Mouse (Mus musculus): ENCODE results near the gene Vat1l. TPM values are rescaled to one million over a fixed set of nuclear protein-coding genes. Genes with fewer than 3 reads are reported as not detected.

Gene Vat1l
- polyA plus RNA-seq, 1 experiment from 2014 or later, result not detected

DNA sequence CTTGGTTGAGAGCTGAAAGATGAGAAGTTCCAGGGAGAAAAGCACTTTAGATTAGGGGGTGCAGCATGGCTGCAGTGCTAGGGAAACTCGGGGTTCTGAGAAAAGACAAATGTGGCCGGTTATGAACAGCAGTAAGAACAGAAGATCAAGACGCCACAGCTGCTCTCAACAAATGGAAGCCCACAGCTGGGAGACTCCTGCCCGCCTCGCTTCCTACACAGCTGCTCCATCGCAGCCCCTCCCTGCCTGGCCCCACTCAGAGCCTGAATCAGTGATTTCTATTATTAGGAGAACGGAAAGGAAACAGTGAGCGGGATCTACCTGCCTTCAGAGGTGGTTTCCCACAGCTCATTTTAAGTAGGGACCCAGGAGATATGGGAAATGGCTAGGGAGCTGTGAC is 69.1 kb downstream of the Vat1l start:
- WGBS (ENCODE audit: insufficient replicate concordance), result 83% methylated on average over 8 of the region's 8 CpGs
- DNase-seq, result no peak
- H3K27me3 ChIP-seq (ENCODE audit: insufficient read depth, low read length), result no peaks in the 10 kb centered on the region
- TF ChIP-seq EP300 (IDR thresholded peaks at IDR 0.05; ENCODE audit: low read depth) (no peak), CTCF (IDR thresholded peaks at IDR 0.05; ENCODE audit: low read depth) (no peak)
- no peak overlapping the region for H3K4me3 ChIP-seq (ENCODE audit: low read depth, low read length)
- no peaks in the 10 kb centered on the region for H3K36me3 ChIP-seq (replicated peaks; ENCODE audit: insufficient read depth, low read length)
- H3K4me2 ChIP-seq (ENCODE audit: low read depth, low read length), result no peak overlapping the region
- no peaks in the 10 kb centered on the region for H3K4me1 ChIP-seq (ENCODE audit: insufficient read depth)
- no peaks in the 10 kb centered on the region for H3K9me3 ChIP-seq (ENCODE audit: low read length)
- no peak overlapping the region for H3K9ac ChIP-seq (replicated peaks)
- no peak overlapping the region for H3K27ac ChIP-seq (ENCODE audit: low read depth)
- ATAC-seq, result no peak

DNA sequence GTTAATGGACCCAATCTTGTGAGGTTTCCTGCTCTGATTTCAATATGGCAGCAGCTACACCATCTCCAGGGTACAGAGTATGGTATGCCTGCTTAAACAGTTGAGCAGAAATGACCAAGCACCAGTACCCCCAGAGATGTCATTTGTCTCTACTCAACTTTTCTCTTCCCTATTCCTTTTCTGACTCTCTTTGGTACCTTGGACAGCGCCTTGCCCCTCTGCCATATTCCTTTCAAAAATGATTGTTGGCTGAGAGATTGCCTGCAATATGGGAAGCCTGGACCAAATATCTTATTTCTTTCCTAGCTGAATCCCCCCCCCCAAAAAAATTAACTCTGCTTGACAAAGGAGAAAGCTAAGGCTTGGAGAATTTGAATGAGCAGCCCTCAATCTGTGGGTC is 75.7 kb downstream of the Vat1l start:
- 60% methylated on average over 1 of the region's 1 CpGs for WGBS (ENCODE audit: insufficient replicate concordance)
- TF ChIP-seq CTCF (IDR thresholded peaks at IDR 0.05; ENCODE audit: low read depth) (no peak), EP300 (IDR thresholded peaks at IDR 0.05; ENCODE audit: low read depth) (no peak)
- Histone ChIP-seq H3K4me2 (ENCODE audit: low read depth, low read length) (no peak overlapping the region), H3K36me3 (replicated peaks; ENCODE audit: insufficient read depth, low read length) (no peaks in the 10 kb centered on the region), H3K9ac (replicated peaks) (no peak overlapping the region), H3K27me3 (ENCODE audit: insufficient read depth, low read length) (no peaks in the 10 kb centered on the region), H3K4me1 (ENCODE audit: insufficient read depth) (no peaks in the 10 kb centered on the region), H3K4me3 (ENCODE audit: low read depth, low read length) (no peak overlapping the region), H3K9me3 (ENCODE audit: low read length) (no peaks in the 10 kb centered on the region), H3K27ac (ENCODE audit: low read depth) (no peak overlapping the region)
- ATAC-seq, result no peak
- no peak for DNase-seq

GRCm38 (mm10) chr8:114294889-114295748 is 89.7 kb downstream of the Vat1l start:
- 74% methylated on average over 11 of the region's 11 CpGs for WGBS (ENCODE audit: insufficient replicate concordance)
- no peak for DNase-seq
- Histone ChIP-seq H3K27me3 (ENCODE audit: insufficient read depth, low read length) (no peaks in the 10 kb centered on the region), H3K4me1 (ENCODE audit: insufficient read depth) (no peaks in the 10 kb centered on the region), H3K4me2 (ENCODE audit: low read depth, low read length) (no peak overlapping the region), H3K36me3 (replicated peaks; ENCODE audit: insufficient read depth, low read length) (no peaks in the 10 kb centered on the region), H3K9ac (replicated peaks) (no peak overlapping the region), H3K27ac (ENCODE audit: low read depth) (no peak overlapping the region), H3K4me3 (ENCODE audit: low read depth, low read length) (no peak overlapping the region), H3K9me3 (ENCODE audit: low read length) (no peaks in the 10 kb centered on the region)
- ATAC-seq, result no peak
- TF ChIP-seq EP300 (IDR thresholded peaks at IDR 0.05; ENCODE audit: low read depth) (no peak), CTCF (IDR thresholded peaks at IDR 0.05; ENCODE audit: low read depth) (no peak)

DNA sequence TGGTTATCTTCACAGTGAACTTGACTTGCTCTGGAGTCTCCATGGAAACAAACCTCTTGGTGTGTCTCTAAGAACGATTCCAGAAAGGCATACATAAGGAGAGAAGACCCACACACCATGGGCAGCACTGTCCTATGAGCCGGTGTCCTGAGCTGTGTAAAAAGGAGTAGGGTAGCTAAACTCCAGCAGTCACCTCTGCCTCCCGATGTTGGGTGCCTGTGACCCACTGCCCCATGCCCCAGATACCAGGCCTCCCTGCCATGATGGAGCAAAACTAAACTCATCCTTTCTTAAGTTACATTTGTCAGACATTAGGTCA is 90.3 kb downstream of the Vat1l start:
- H3K4me1 ChIP-seq (ENCODE audit: insufficient read depth), result no peaks in the 10 kb centered on the region
- no peaks in the 10 kb centered on the region for H3K27me3 ChIP-seq (ENCODE audit: insufficient read depth, low read length)
- ATAC-seq (no peak), DNase-seq (no peak)
- H3K4me3 ChIP-seq (ENCODE audit: low read depth, low read length), result no peak overlapping the region
- no peak overlapping the region for H3K27ac ChIP-seq (ENCODE audit: low read depth)
- H3K9ac ChIP-seq (replicated peaks), result no peak overlapping the region
- TF ChIP-seq EP300 (IDR thresholded peaks at IDR 0.05; ENCODE audit: low read depth) (no peak), CTCF (IDR thresholded peaks at IDR 0.05; ENCODE audit: low read depth) (no peak)
- no peaks in the 10 kb centered on the region for H3K36me3 ChIP-seq (replicated peaks; ENCODE audit: insufficient read depth, low read length)
- no peaks in the 10 kb centered on the region for H3K9me3 ChIP-seq (ENCODE audit: low read length)
- no peak overlapping the region for H3K4me2 ChIP-seq (ENCODE audit: low read depth, low read length)
- 78% methylated on average over 3 of the region's 3 CpGs for WGBS (ENCODE audit: insufficient replicate concordance)

- Histone ChIP-seq H3K4me3 (ENCODE audit: low read depth, low read length) (no peak overlapping the region), H3K36me3 (replicated peaks; ENCODE audit: insufficient read depth, low read length) (no peaks in the 10 kb centered on the region), H3K4me2 (ENCODE audit: low read depth, low read length) (no peak overlapping the region), H3K4me1 (ENCODE audit: insufficient read depth) (no peaks in the 10 kb centered on the region), H3K27ac (ENCODE audit: low read depth) (no peak overlapping the region), H3K9ac (replicated peaks) (no peak overlapping the region), H3K27me3 (ENCODE audit: insufficient read depth, low read length) (no peaks in the 10 kb centered on the region), H3K9me3 (ENCODE audit: low read length) (no peaks in the 10 kb centered on the region)
- DNase-seq (no peak), ATAC-seq (no peak)
- TF ChIP-seq CTCF (IDR thresholded peaks at IDR 0.05; ENCODE audit: low read depth) (no peak), EP300 (IDR thresholded peaks at IDR 0.05; ENCODE audit: low read depth) (no peak)
- 63% methylated on average over 2 of the region's 2 CpGs for WGBS (ENCODE audit: insufficient replicate concordance)
Observed at GRCm38 (mm10) chr8:114298253-114298652, 92.8 kb downstream of the Vat1l start.

DNA sequence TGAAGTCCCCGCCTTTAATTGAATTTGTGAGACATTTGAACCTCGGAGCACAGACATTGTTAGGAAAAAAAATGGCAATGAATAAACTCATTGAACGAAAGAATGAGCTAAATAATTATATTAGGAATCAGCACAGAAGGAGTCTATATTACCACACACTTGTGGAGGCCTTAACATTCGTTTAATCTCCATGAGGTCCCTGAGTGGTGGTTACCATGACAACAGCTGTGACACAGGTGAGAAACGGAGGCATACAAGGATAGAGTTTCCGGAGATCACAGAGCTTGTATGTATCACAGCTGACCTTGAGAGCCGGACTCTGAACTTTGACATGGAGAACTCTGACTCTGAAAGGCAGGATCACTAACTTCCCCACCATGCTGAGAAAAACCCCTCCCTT is 94.7 kb downstream of the Vat1l start:
- no peak overlapping the region for H3K4me3 ChIP-seq (ENCODE audit: low read depth, low read length)
- H3K4me2 ChIP-seq (ENCODE audit: low read depth, low read length), result no peak overlapping the region
- no peaks in the 10 kb centered on the region for H3K27me3 ChIP-seq (ENCODE audit: insufficient read depth, low read length)
- ATAC-seq, result no peak
- no peak overlapping the region for H3K9ac ChIP-seq (replicated peaks)
- no peak for TF ChIP-seq EP300 (IDR thresholded peaks at IDR 0.05; ENCODE audit: low read depth)
- TF ChIP-seq CTCF (IDR thresholded peaks at IDR 0.05; ENCODE audit: low read depth), result no peak
- no peaks in the 10 kb centered on the region for H3K36me3 ChIP-seq (replicated peaks; ENCODE audit: insufficient read depth, low read length)
- DNase-seq, result no peak
- no peaks in the 10 kb centered on the region for H3K4me1 ChIP-seq (ENCODE audit: insufficient read depth)
- 70% methylated on average over 7 of the region's 7 CpGs for WGBS (ENCODE audit: insufficient replicate concordance)
- no peak overlapping the region for H3K27ac ChIP-seq (ENCODE audit: low read depth)
- H3K9me3 ChIP-seq (ENCODE audit: low read length), result no peaks in the 10 kb centered on the region

Data from liver, postnatal 0 days (tissue).